Mouse (Mus musculus): ENCODE results near the gene Stxbp1. TPM values are rescaled to one million over a fixed set of nuclear protein-coding genes. Genes with fewer than 3 reads are reported as not detected.
A peak's percentile ranks its signal among the peaks of the same experiment; 100 is the strongest.

Stxbp1 gene
- total RNA-seq, 2 experiments from 2014 or later: 0.09 to 0.48 TPM

DNA sequence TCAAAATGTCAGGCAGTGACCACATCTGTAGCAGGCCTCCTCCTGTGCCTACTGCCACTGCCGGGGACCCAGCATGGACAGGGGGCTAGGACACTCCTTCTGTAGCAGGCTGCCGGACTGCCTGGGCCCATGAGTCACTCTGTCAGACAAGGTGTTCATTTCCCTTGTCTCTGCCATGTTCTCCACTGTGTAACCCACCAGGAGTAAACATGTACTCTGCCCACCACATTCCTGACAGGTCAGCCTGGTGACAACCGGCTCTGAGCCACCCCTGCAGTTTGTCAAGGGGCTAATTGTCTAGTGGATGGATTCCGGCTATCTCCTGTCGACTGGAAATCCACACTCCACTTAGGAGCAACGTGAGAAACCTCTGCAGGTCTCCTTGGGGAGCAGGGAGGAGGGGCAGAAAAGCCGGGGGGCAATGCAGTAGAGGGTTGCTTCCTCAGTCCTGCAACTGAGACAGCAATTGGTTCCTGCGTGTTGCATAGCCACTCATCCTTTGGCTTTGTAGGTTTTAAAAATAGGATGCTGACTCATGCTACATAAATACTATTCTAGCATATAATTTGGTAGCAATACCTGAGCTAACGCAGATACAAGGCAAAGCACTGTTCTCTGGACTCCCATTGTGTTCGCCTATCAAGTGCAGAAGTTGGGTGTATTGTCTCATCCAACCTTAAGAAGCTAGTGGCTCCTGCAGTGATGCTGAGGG is 48.6 kb downstream of the Stxbp1 start:
- no peak for ATAC-seq (ENCODE audit: poor library complexity, severe bottlenecking)

DNA sequence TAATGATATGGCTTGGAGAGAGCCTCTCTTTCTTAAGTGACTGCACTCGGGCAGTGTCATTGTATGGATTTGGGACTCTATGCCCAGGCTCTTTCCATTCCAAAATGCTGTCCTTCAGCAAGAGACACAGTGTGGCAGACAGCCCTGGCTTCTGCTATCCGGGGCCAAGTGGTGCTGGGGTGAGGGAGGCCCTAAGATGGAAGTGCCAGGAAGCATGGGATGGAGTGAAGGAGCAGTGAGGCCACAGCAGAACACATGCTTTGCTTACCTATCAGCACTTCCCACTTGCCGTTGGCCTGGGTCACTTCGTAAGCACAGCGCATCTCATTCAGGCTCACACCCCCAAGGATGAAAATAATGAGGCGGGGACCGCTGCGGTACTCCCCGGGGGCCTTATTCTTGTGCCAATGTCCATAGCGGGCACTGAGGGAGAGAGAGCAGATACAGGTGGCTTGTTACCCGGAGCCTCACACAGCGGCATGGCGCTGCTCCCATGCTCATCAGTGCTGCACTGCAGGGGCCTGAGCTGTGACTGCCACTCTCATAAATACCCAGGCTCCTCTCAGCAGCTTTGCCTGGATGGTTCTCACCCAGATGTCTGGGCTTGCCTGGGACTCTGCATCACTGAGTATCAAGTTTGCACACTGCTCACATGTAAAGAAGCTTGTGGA is 51.2 kb downstream of the Stxbp1 start:
- no peak for ATAC-seq (ENCODE audit: poor library complexity, severe bottlenecking)

DNA sequence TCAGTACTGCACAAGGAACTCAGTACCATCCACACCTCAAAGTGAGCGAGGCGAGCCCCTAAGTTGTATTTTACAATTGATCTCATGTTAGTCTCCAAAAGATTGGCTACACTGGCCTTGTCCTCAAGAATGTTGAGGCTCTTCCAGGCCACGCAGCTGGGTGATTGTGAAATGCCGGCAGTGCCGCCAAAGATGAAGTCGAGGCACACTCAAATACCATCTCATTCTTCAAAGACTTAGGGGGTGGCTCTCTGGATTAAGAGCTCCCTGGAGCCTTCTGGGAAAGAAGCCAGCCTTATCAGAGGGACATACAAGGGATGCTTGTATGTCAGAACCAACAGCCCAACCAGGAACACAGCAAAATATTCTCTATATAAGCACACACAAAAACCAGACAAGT is 55.7 kb downstream of the Stxbp1 start:
- ATAC-seq (ENCODE audit: poor library complexity, severe bottlenecking): no peak

DNA sequence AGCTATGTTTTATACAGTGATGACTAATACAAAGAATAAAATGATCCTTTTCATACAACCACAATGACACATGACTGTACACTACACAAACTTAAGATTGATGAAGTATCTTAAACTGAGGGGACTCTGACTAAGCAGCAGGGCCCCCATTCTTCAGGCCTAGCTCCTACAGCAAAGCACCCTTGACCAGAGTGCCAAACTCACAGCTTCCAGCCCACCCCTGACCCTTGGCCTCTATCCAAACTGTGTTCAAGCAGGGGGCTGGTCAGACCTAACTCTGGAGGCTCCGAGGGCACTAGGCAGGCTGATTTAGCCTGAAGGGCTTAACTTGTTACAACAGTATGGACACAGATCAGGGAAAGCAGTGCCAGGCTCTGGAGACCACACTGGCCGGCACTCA is 58.5 kb downstream of the Stxbp1 start:
- no peak for ATAC-seq (ENCODE audit: poor library complexity, severe bottlenecking)

DNA sequence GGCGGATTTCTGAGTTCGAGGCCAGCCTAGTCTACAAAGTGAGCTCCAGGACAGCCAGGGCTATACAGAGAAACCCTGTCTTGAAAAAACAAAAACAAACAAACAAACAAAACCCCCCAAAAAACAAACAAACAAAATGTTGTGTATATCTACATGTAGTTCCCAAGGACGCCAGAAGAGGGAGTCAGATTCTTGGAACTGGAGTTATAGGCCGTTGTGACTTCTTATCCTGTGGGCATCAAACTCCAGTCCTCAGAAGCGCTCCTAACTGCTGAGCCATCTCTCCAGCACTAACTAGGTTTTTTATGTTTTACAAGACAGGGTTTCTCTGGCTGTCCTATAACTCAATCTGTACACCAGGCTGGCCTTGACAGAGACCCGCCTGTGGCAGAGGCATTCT is 59.9 kb downstream of the Stxbp1 start:
- no peak; the same call in 1 of the 2 replicates for ATAC-seq (ENCODE audit: poor library complexity, severe bottlenecking)

DNA sequence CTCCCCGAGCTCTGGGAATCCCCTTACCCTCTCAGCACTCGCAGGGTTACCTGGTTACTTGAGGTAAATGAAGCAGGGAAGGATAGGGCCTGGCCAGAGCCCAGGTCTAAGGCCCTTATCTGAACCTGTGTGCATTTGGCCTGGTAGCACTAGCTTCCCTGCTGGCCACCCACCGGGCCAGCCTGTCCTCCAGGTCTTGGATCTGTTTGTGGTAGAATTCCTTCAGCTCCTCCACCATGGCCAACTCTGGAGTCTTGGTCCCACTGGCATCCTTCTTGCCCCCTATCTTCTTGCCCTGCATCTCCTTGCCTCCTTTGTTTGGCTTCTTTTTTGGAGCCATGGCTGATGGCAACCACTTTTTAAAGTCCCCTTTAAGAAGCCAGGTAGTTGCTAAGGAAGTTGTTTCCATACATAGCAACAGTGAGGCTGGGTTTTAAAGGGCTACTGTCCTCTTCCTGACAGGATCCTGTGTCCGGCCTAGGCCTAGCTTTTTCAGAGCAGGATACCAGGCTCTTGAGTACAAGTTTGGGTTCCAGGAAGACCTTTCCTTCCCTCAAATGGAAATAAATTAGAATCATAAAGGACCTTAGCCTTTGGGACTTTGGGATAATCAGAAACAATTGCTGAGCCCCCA is 62.9 kb downstream of the Stxbp1 start, which contains the start of gene Cfap157:
TSS of gene Cfap157 (minus strand) at position 381 of the 634 bp plus-strand sequence.
- no peak for ATAC-seq (ENCODE audit: poor library complexity, severe bottlenecking)

DNA sequence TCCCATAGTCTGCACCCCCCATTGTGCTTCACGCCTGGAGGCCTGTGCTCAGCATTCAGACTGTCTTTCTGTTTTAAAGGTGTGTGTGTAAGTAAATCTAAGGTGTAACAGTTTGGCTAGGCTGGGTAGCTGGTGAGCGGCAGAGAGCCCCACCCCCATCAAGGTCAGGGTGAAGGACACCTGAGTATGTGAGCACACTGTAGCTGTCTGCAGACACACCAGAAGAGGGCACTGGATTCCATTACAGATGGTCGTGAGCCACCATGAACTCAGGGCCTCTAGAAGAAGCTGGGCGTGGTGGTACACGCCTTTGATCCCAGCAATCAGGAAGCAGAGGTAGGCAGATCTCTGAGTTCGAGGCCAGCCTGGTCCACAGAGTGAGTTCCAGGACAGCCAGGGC is 65.3 kb downstream of the Stxbp1 start:
- ATAC-seq (ENCODE audit: poor library complexity, severe bottlenecking): no peak

DNA sequence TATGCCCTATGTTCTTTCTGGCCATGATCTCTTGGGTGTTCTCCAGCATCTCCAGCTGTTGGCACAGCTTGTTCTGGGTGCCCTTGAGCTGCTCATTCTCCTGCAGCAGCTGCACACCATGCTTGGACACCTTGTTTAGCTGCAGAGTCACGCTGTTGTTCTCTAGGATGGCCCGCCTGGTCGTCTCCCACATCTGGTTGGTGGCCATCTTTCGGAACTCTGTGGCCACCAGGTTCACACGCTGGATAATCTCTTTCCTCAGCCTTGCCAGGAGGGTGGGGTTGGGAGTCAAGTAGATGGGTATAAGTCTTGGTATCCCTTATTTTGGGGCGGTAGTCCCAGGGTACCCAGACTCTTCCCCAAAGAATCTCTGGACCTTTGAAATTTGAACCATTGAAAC is 67.3 kb downstream of the Stxbp1 start:
- no peak for ATAC-seq (ENCODE audit: poor library complexity, severe bottlenecking)

DNA sequence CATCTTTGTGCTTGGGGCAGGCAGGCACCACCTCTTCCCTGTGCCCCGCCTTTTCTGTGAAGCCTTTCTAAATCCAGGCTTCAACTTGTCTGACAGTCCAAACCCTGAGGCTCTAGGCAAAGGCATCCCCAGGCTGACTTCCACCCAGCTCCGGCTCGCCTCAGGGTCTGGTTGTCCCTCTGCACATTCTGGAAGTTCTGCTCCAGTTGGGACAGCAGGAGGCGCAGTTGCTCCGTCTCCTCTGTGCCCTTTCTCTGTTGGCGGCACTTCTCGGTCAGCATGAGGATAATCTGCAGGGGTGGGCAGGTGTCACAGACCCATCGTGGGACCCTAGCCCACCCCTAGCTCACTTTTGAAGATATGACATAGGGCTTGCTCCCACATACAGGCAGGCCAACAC is 67.9 kb downstream of the Stxbp1 start:
- ATAC-seq (ENCODE audit: poor library complexity, severe bottlenecking): 0 out of 2 replicates have a peak, but pooled peaks have one; percentile 20

DNA sequence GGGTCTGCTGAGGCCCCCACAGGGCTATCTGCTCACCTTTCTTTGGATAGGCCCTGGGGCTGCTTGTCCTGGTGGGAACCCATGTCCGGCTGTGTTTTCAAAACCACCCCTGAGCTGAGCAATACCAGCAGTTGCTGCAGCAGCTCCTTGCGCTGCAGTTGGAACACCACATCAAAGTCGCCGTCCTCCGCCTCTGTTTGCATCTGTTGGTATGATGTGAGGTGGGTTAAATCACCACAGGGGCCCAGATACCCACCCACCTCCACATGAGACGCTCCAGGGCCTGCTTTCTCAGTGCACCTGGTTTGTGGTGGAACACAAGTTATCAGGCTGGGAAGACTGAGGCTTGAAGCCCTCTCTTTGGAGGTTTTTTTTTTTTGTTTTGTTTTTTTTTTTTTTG is 69.0 kb downstream of the Stxbp1 start:
- ATAC-seq (ENCODE audit: poor library complexity, severe bottlenecking): no peak

DNA sequence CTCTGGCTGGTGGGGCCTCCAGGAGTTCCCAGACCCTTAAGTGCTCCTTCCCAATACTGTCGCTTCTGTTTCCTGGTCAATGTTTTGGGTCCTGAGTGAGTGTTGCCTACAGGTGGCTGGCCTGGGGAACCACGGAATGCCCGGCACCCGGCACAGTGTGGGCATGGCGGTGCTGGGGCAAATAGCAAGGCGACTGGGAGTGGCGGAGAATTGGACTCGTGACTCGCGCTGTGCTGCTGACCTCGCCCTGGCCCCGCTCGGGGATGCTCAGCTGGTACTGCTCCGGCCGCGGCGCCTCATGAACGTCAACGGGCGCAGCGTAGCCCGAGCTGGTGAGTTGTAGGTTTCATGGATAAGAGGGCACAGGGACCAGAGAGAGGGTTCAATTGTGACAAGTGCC is 70.9 kb downstream of the Stxbp1 start:
- ATAC-seq (ENCODE audit: poor library complexity, severe bottlenecking): no peak

DNA sequence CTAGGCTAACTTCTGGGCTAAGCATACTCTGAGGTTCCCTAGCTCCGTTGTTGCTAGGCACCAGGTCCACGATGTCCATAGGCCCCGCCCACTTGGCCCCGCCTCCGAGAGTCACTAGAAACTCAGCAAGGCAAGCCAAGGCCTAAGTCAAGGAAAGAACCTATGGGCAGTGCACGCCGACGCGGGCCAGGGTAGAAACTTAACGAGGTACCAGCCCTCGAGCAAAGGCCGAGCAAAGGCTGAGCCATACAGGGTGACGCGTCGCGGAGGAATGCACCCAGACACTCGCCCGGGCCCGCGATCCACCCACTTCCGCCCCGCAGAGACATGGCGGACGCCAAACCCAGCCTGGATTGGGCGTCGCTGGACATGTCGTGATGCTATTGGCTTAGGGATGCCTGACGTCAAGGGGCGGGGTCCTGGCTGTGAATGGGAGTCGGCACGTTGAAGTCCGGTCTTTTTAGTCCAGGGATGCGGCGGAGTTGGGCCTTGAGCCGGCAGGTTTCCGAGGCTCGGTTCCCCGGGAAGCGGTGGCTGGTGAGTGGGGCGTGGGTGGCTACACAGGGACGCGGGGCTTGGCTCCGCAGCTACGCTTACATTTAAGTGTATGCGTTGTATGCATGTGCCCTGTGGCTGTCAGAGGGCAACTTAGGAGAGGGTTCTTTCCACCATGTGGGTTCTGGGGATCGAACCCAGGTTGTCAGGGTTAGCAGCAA is 71.5 kb downstream of the Stxbp1 start, which contains the start of the genes Ttc16 and Ptrh1:
TSS of gene Ttc16 (minus strand) at position 275 of the 716 bp plus-strand sequence.
TSS of gene Ptrh1 (plus strand) at position 428 of the 716 bp plus-strand sequence.
- peak; percentile 98 for ATAC-seq (ENCODE audit: poor library complexity, severe bottlenecking)

DNA sequence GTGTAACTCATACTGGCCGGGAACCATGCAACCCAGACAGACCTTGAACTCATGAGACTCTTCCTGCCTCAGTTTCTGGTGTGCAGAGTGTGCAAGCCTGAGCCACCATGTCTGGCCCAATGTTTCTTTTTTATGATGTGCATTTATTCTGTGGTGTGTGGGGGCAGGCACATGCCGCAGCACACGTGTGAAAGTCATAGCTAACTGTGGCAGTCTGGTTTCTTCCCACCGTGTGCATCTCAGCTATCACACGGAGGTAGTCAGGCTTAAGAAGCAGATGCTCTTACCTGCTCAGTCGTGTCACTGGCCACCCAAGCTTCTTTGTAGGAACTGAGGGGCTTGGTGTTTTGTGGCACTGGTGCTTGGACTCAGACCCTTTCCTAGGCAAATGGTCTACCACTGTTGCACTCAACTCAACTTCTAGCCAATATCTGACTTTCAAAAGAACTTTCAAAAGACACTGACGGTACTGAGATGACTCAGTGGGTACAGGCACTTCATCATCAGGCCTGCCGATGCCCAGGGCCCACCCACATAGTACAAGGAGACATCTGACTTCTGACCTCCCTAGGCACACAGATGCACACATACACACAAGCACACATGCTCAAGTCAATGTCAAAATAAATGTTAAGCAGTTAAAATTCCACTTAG is 74.3 kb downstream of the Stxbp1 start:
- no peak for ATAC-seq (ENCODE audit: poor library complexity, severe bottlenecking)

DNA sequence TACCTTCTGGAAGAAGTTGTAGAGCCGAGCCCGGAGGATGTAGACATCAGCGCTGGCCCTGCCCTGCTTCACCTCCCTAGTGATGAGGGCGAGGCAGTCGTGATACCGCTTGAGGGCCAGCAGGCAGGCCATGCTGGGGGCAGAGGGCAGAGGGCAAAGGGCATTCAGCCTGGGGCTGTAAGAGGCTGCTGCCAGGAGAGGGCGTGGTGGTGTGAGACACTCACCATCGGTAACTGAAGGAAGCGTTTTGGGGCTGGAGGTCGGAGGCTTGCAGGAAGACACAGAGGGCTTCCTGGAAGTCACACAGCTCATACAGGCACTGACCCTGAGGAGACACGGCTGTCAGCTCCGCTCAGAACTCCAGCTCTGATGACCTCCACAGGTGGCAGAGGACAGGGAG is 75.2 kb downstream of the Stxbp1 start:
- no peak for ATAC-seq (ENCODE audit: poor library complexity, severe bottlenecking)

DNA sequence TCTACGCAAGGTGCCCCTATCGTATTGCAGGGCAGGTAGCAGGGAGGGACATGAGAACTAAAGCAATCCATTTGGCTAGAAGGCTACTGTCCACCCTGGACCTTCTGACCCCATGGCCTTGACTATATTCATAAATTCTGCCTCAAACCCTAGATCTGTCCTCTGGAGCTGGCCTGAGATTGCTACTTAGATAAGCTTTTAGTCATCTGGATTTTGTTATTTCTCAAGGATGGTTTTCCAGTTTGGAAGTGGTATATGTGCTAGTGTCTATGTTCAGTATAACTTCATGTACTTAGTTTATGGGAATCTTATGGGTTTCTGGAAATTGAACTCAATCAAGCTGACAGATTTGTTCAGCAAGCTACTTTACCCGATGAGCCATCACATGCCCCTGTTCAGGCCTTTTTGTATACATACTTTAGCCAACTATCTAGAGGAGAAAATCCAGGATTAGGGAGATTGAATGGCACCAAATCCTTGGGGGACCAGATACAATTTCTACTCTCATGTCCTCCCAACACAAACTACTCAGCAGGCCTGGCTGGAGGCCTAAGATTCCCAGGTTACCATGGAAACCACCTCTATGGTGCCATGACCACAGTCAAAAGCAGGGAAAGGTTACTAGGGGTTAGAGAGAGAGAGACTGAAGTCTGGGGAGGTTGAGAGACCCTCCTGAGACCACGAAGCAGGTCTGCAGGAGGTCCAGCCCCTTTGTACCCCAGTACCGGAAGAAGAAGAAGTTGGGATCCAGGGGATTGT is 77.5 kb downstream of the Stxbp1 start:
- ATAC-seq (ENCODE audit: poor library complexity, severe bottlenecking): no peak

DNA sequence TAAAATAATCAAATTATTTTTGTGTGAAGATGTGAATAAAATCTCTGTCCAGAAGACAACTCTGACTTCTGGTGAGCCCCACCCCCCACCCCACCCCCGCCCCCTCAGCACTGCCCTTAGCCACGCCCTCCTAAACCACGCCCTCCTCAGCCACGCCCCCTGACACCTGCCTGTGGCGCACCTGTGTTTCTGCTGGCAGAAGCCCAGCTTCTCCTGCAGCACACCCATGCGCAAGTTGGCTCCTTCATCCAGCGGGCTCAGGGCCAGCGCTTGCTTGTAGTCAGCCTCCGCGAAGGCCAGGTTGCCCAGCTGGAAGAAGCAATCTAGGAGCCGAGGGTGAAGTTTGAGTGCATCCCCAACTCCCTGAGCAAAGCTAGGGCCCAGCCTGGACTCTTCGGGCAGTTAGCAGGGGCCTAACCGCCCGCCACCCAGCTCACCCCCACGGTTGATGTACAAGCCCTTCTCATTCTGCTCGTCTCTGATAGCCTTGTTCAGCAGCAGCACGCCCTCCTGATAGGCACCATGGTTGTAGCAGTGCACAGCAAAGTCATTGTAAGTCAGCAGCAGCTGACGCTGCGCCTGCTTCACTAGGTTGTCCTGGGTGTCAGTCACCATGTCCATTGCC is 78.3 kb downstream of the Stxbp1 start:
- no peak for ATAC-seq (ENCODE audit: poor library complexity, severe bottlenecking)

DNA sequence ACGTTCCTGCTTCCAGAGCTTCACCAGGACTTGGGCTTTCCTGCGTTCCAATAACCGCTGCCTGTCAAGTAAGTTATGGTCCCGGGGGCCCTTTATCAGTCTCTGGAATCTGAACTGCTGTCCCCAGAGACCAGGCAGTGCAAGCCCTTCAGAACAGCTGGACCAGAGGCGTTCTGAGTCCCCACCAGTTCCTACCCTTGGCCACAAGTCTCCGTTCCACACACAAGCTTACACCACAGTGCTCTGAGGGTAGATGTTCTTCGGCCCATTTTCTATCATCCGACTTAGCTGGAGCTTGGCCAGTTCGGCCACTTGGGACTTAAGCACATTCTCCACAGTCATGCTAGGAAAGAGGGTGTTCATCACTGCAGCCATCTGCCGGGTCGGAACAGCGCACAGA is 79.8 kb downstream of the Stxbp1 start:
- ATAC-seq (ENCODE audit: poor library complexity, severe bottlenecking): no peak

DNA sequence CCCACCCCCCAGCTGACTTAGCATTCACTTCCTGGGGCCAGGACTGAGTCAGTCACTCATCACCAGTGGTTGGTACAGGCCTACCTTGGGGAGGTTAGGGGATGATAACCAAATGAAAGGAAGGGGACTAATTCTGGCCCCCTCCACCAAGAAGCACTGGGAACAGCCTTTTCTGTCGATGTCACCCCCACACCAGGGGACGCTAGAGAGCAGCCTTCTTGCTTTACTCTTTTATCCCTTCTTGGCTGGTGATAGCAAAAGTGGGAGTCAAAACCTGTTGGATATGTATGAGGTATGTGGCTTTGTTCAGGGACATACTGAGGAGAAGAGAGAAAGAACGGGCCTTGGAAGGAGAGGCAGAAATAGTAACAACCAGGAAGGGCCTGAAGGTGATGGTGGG is 83.7 kb downstream of the Stxbp1 start:
- no peak for ATAC-seq (ENCODE audit: poor library complexity, severe bottlenecking)

DNA sequence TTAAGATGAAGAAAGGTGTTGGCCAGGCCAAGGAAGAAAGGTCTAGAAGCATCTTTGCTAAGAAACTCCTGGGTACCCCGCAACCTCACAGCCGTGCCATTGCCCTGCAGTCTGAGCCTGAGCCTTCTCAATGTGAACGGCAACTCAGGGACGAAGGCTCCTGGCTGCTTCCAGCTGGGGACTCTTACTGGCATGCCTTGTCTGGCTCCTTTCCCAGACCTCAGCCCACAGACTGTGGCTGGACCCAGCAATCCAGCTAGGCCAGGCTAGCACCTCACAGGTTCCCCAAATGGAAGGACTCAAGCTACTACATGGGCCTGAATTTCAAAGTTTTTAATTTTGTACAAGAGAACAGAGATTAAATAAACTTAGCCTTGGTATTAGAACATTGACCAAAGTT is 85.2 kb downstream of the Stxbp1 start:
- ATAC-seq (ENCODE audit: poor library complexity, severe bottlenecking): no peak

DNA sequence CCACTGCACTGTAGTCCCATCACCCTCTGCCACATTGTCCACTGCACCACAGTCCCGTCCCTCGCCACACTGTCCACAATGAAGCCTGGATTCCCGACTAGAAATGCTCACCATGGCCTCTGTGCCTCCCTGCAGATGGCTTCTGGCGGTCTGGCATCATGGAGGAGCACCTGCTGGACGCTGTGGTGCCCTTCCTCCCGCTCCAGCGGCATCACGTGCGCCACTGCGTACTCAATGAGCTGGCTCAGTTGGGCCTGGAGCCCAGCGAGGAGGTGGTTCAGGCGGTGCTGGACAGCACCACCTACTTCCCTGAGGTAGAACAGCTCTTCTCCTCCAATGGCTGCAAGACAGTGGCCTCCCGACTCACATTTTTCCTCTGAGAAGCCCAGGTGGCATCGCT is 85.7 kb downstream of the Stxbp1 start:
- ATAC-seq (ENCODE audit: poor library complexity, severe bottlenecking): no peak

Measured in megakaryocyte, adult 5-6 weeks (primary cell).